Mouse (Mus musculus) spleen, adult 2 months (tissue): ENCODE measurements around the gene Cdc42se1. TPM values are rescaled to one million over a fixed set of nuclear protein-coding genes. Genes with fewer than 3 reads are reported as not detected.

ENCODE experiments used
- DNase-seq, 2 experiments: peaks; one replicate each; pipeline versions ENCODE4 v3.0.0 to v3.0.0-alpha.2; 2012 to 2021; ENCODE audit warnings: low spot score in 2 of 2, low read depth in 1 of 2
- H3K27ac ChIP-seq: fragments of 200-500 bp; 2 replicates; pipeline ENCODE4 v1.5.1; 2012; ENCODE audit warnings: low read length, inconsistent platforms; ENCODE audit not compliant: insufficient read depth
- H3K27me3 ChIP-seq: fragments of 200-500 bp; 2 replicates; pipeline ENCODE4 v1.6.1; 2012; ENCODE audit warnings: mild to moderate bottlenecking, moderate library complexity, low read length, inconsistent platforms; ENCODE audit not compliant: control insufficient read depth, insufficient read depth
- H3K36me3 ChIP-seq: fragments of 200-500 bp; 2 replicates; pipeline ENCODE4 v1.6.1; 2012; ENCODE audit warnings: mild to moderate bottlenecking, low read length, inconsistent platforms; ENCODE audit not compliant: control insufficient read depth, insufficient read depth
- H3K4me1 ChIP-seq: fragments of 200-500 bp; 2 replicates; pipeline ENCODE4 v1.6.1; 2011; ENCODE audit warnings: inconsistent platforms; ENCODE audit not compliant: control insufficient read depth, insufficient read depth, insufficient read length
- H3K4me3 ChIP-seq: fragments of 200-500 bp; 2 replicates; pipeline ENCODE4 v1.5.1; 2011; ENCODE audit warnings: mild to moderate bottlenecking, inconsistent platforms; ENCODE audit not compliant: insufficient read depth, insufficient read length; ENCODE audit errors: extremely low read depth
- CTCF ChIP-seq: fragments of 200-500 bp; IDR thresholded peaks from 2 replicates; pipeline ENCODE4 v1.5.1; 2011; ENCODE audit warnings: mild to moderate bottlenecking, inconsistent platforms; ENCODE audit not compliant: insufficient read depth, insufficient read length, insufficient replicate concordance; ENCODE audit errors: extremely low read depth
- POLR2A ChIP-seq: fragments of 200-500 bp; IDR thresholded peaks from 2 replicates; pipeline ENCODE4 v1.6.1; 2011; ENCODE audit warnings: low read depth, low read length, inconsistent platforms
- WGBS: fragments of 180-500 bp; shearing (Covaris S2); methylation state at CpG from one replicate; pipeline ENCODE4 v1.1.7; 2018; 5-methylcytosine and 5-hydroxymethylcytosine counted together
- polyA plus RNA-seq: library from polyadenylated mRNA; depleted of rRNA; stranded (reverse); fragments of >200 nt; gene quantifications from 2 replicates; pipeline ENCODE4 v1.2.3, GENCODE M21; 2012

Cdc42se1 gene
- polyA plus RNA-seq, 1 experiment: 94.1 TPM

DNA sequence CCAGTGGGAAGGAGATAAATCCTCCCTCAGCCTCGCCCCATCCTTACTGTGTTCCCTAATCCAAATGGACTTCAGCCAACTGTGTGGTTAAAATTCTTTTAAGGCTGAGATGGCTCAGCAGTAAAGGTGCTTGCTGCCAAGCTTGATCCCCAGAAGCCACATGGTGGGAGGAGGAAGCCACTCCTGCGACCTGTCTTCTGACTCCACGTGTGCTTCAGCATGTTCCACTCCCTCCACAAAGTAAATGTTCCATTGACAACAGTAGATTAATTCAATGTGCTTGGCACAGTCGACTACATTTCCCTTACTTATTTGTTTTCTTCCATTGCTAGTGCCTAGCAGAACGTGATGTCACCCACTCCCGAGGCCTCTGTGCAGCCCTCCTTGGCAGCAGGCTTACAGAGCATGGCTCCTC is 33.8 kb upstream of the Cdc42se1 start:
- H3K27ac ChIP-seq: no peak overlapping the region

DNA sequence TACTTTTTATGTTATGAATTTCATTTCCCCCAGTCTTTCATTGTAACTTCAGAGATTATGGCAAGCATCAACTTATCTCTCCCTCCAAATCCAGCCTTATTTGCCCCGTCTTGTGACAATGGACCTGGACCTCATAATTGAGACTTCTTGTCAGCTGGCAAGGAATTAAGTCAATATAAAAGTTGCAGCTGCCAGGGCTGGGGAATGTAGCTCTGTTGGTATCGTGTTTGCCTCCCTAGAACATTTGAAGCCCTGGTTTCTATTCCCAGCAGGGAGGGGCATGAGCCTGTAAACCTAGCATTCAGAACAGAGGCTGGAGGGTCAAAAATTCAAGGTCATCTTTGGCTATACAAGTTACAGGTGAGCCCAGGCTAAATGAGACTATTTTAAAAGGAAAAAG is 32.8 kb upstream of the Cdc42se1 start:
- H3K4me1 ChIP-seq: no peaks in the 10 kb centered on the region
- H3K27ac ChIP-seq: no peak overlapping the region
- no peaks in the 10 kb centered on the region for H3K27me3 ChIP-seq
- H3K36me3 ChIP-seq: peaks cover 38% of the 10 kb centered on the region
- H3K4me3 ChIP-seq: no peak overlapping the region
- DNase-seq: no peak
- 95% methylated on average over 2 of the region's 2 CpGs for WGBS
- TF ChIP-seq CTCF (no peak), POLR2A (no peak)

More for the DNA sequence above, 33.8 kb upstream of the Cdc42se1 start:
- peaks cover 36% of the 10 kb centered on the region for H3K36me3 ChIP-seq
- 86% methylated on average over 6 of the region's 6 CpGs for WGBS
- DNase-seq: no peak
- H3K4me3 ChIP-seq: no peak overlapping the region
- no peaks in the 10 kb centered on the region for H3K4me1 ChIP-seq
- TF ChIP-seq POLR2A (no peak), CTCF (no peak)
- no peaks in the 10 kb centered on the region for H3K27me3 ChIP-seq

DNA sequence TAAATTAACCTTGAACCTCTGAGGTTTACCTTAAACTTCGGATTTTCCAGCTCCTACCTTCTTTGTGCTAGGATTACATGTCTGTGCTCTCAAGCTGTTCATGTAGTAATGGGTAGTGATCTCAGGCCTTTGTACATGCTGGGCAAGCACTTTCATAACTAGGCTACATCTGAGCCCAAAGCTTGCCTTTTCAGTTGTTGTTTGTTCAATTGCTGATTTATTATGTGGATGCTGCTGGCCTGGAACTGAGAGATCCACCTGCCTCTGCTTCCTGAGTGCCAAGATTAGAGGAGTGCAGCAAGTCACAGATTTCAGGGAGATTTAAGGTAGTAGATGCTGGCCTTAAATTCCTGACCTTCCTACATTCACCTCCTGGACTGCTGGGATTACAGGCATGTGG is 29.4 kb upstream of the Cdc42se1 start:
- Histone ChIP-seq H3K36me3 (peaks cover 53% of the 10 kb centered on the region), H3K4me3 (no peak overlapping the region), H3K4me1 (no peaks in the 10 kb centered on the region), H3K27ac (no peak overlapping the region), H3K27me3 (no peaks in the 10 kb centered on the region)
- TF ChIP-seq POLR2A (no peak), CTCF (no peak)
- DNase-seq: no peak
- WGBS: 92% methylated on average over 1 of the region's 1 CpGs

DNA sequence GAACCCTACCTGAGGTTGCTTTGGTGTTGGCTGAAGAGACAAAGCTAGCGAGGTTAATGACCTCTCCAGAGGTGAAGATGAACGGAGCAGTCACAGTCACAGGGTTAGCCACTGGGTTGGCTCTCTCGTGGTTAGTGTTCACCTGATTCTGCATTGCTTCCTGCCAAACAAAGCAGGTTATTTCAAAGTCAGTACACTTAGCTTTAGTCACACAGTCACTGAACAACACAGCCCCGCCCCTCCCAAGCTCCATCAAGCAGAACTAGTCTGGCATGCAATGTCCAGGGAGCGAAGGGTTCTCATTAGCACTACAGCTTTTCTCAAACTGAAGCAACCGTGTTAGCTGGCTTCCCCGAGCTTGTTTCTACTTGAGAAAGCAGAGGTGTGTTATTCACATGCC is 28.4 kb upstream of the Cdc42se1 start:
- TF ChIP-seq POLR2A (no peak), CTCF (no peak)
- 84% methylated on average over 7 of the region's 7 CpGs for WGBS
- Histone ChIP-seq H3K4me3 (no peak overlapping the region), H3K27ac (no peak overlapping the region), H3K36me3 (peaks cover 53% of the 10 kb centered on the region), H3K4me1 (no peaks in the 10 kb centered on the region), H3K27me3 (no peaks in the 10 kb centered on the region)
- DNase-seq: no peak

DNA sequence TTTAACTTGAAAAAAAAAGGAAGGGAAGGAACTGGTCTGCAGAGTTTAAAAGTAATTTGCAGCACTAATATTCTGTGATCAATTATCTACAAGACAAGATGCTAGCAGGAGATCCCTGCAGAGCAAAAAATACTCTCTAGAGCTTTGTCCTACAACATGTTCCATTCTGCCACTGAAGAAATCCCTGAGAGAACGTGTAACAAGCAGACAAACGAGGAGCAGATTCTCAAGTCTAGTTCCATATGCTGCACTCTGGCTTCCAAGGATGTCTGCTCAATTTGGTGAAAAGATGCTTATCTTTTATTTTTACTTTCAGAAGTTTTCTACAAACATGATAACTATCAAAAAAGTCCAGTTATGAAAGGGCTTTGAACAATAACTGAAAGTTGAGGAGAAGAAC is 28.0 kb upstream of the Cdc42se1 start:
- Histone ChIP-seq H3K4me3 (no peak overlapping the region), H3K27me3 (no peaks in the 10 kb centered on the region), H3K4me1 (no peaks in the 10 kb centered on the region), H3K27ac (no peak overlapping the region), H3K36me3 (peaks cover 55% of the 10 kb centered on the region)
- 97% methylated on average over 2 of the region's 2 CpGs for WGBS
- no peak for TF ChIP-seq POLR2A
- TF ChIP-seq CTCF: no peak
- no peak for DNase-seq

DNA sequence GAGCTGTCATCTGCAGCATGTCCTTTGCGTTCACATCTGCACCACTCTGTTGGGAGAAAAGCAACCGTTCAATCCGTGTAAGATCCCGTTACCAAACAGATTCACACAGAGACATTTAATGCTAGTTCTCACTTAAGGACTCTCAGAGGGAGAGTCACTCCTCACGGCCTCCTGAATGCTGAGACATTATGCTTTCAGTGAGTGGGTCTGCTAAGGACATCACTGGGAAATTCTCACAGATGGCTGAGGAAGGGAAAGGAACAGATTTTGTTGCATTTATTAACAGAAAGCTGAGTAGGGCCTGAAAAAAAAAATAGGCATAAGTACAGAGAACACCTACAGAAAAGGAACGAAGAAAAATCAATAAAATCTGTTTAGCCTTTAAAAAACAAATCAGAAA is 24.7 kb upstream of the Cdc42se1 start:
- Histone ChIP-seq H3K36me3 (peaks cover 49% of the 10 kb centered on the region), H3K27me3 (no peaks in the 10 kb centered on the region), H3K4me1 (no peaks in the 10 kb centered on the region), H3K27ac (no peak overlapping the region), H3K4me3 (no peak overlapping the region)
- WGBS: 95% methylated on average over 6 of the region's 6 CpGs
- no peak for TF ChIP-seq POLR2A
- no peak for TF ChIP-seq CTCF
- DNase-seq: no peak

DNA sequence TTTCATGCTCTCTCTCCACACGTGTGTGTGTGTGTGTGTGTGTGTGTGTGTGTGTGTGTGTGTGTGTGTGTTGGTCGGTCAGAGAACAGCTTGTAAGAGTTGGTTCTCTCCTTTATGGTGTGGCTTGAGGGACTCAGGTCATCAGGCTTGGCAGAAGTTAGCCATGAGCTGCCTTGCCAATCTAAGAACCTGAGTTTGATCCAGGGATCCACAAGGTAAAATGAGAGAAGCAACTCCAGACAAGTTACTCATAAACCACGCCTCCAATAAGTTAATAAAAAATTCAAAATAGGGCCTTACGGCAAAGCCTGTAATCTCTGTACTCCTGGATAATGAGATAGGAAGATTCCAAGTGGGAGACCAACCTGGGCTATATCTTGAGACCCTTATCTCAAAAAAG is 20.2 kb upstream of the Cdc42se1 start:
- no peaks in the 10 kb centered on the region for H3K27me3 ChIP-seq
- H3K4me1 ChIP-seq: no peaks in the 10 kb centered on the region
- peaks cover 33% of the 10 kb centered on the region for H3K36me3 ChIP-seq
- TF ChIP-seq POLR2A (no peak), CTCF (no peak)
- DNase-seq: no peak
- 79% methylated on average over 4 of the region's 4 CpGs for WGBS
- H3K27ac ChIP-seq: no peak overlapping the region
- H3K4me3 ChIP-seq: no peak overlapping the region
